Mouse (Mus musculus) thymus, postnatal 14 days (tissue): ENCODE results near the gene Nudcd2.
"Not testable (repeated sequence)": the region's sequence is repeated elsewhere in the genome, so short reads cannot be mapped to it uniquely, and the experiment has no call there.

ENCODE experiments used
- DNase-seq: peaks from one replicate; pipeline ENCODE4 v3.0.0; 2021

Gene Nudcd2

GRCm38 (mm10) chr11:40733339-40734174 lies at the start of gene Nudcd2, which contains the start of gene Hmmr:
Gene Nudcd2, plus strand, starts transcription at chr11:40733667.
Gene Hmmr, minus strand, starts transcription at chr11:40733422.
- peak; percentile 92 for DNase-seq

- no peak for DNase-seq
Measured at GRCm38 (mm10) chr11:40690444-40691127, 42.9 kb upstream of the Nudcd2 start.

- no peak for DNase-seq
Measured at GRCm38 (mm10) chr11:40692101-40692509, 41.4 kb upstream of the Nudcd2 start.

- DNase-seq: peak; percentile 95
Measured at GRCm38 (mm10) chr11:40692511-40693365, 40.7 kb upstream of the Nudcd2 start.

- peak; percentile 52 for DNase-seq
Measured at GRCm38 (mm10) chr11:40693366-40693951, 40.0 kb upstream of the Nudcd2 start.

- peak; percentile 77 for DNase-seq
Measured at GRCm38 (mm10) chr11:40694311-40695087, 39.0 kb upstream of the Nudcd2 start.

GRCm38 (mm10) chr11:40695103-40695502 lies 38.4 kb upstream of the Nudcd2 start, which contains the start of gene Mat2b:
Gene Mat2b, minus strand, starts transcription at chr11:40695203.
- DNase-seq: no peak

GRCm38 (mm10) chr11:40709899-40710298 lies 23.6 kb upstream of the Nudcd2 start:
- not testable (repeated sequence) for DNase-seq

GRCm38 (mm10) chr11:40713858-40714257 lies 19.6 kb upstream of the Nudcd2 start:
- DNase-seq: no peak

GRCm38 (mm10) chr11:40715524-40715923 lies 17.9 kb upstream of the Nudcd2 start:
- DNase-seq: no peak

GRCm38 (mm10) chr11:40718324-40718723 lies 15.1 kb upstream of the Nudcd2 start:
- no peak for DNase-seq

GRCm38 (mm10) chr11:40732997-40733338 lies 499 bp upstream of the Nudcd2 start:
- DNase-seq: no peak

- DNase-seq: no peak
Measured at GRCm38 (mm10) chr11:40734251-40734752, 835 bp downstream of the Nudcd2 start.

- no peak for DNase-seq
Measured at GRCm38 (mm10) chr11:40737369-40737768, 3.9 kb downstream of the Nudcd2 start.

GRCm38 (mm10) chr11:40741605-40742262 lies 8.3 kb downstream of the Nudcd2 start:
- no peak for DNase-seq

GRCm38 (mm10) chr11:40744348-40744747 lies 10.9 kb downstream of the Nudcd2 start:
- DNase-seq: no peak

GRCm38 (mm10) chr11:40746361-40746760 lies 12.9 kb downstream of the Nudcd2 start:
- no peak for DNase-seq

- DNase-seq: no peak
Measured at GRCm38 (mm10) chr11:40747716-40748115, 14.2 kb downstream of the Nudcd2 start.

- DNase-seq: no peak
Measured at GRCm38 (mm10) chr11:40753836-40754235, 20.4 kb downstream of the Nudcd2 start.

- no peak for DNase-seq
Measured at GRCm38 (mm10) chr11:40754664-40755107, 21.2 kb downstream of the Nudcd2 start.

GRCm38 (mm10) chr11:40755109-40755627 lies 21.7 kb downstream of the Nudcd2 start, which contains the start of gene Ccng1:
Gene Ccng1, minus strand, starts transcription at chr11:40755311.
- DNase-seq: peak; percentile 86
